Mouse (Mus musculus) adrenal gland, postnatal 4 days (tissue): ENCODE data around the gene Ncln. TPM values are rescaled to one million over a fixed set of nuclear protein-coding genes. Genes with fewer than 3 reads are reported as not detected.

Experiments used
- DNase-seq, 2 experiments: peaks; one replicate each; pipeline ENCODE4 v3.0.0; 2021 to 2022; ENCODE audit warnings: low spot score in 2 of 2, mixed read lengths in 2 of 2
- total RNA-seq, 2 experiments: library from RNA; stranded (reverse); gene quantifications; 2 replicates each; pipeline ENCODE4 v1.2.3; 2021

The Ncln gene
- total RNA-seq, 2 experiments from 2014 or later = 107 to 117 TPM

DNA sequence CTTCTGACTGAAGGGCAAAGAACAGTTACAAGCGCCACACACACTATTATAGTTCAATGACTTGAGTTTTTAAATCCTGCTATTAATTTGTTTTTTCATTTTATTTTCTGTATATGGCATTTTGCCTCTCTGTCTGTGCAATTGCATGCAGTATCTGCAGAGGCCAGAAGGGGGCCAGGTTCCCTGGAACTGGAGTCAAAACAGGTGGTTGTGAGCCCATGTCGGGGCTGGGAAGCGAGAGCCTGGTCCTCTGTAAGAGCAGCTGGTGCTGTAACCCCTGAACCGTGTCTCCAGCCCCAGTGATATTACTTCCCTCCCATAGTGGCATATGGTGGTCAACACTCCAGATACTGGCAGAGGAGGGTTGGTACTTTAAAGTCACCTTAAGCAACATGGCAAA is 22.4 kb upstream of the Ncln start:
- peak in 1 of 2 experiments; percentile 50 for DNase-seq

DNA sequence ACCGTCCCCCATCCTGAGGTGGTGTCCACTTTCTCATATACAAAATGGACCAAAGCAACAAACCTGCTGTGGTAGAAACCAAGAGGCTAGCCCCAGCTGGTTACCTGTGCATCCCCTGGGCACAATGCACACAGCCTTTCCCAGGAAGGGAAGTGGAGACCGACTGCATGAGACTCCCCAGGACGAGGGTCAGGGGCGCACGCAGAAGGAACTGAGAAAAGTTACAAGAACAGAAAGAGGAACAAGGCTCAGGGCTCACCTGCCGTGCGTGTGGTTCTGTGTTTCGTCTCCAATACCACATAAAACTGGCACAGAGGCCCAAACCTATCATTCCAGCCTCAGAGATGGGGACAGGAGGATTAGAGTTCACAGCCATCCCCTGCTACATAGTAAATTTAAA is 21.0 kb upstream of the Ncln start:
- DNase-seq = no peak

DNA sequence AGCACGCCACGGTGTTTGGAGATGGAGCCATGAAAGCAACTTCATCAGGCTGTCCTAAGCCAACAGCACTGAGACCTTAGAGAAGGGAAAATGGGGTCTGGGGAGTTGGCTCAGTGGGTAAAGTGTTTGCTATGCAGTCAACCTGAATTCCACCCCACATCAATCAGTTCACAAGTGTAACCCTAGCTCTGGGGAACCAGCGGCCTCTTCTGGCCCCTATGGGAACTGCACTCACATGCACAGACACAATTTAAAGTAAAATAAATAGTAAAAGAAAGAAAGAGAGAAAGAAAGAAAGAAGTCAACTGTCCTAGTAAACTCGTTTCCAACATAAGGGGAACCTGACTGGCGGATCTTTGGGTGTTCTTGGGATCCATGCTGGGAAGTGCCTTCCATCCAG is 17.6 kb upstream of the Ncln start:
- no peak for DNase-seq

DNA sequence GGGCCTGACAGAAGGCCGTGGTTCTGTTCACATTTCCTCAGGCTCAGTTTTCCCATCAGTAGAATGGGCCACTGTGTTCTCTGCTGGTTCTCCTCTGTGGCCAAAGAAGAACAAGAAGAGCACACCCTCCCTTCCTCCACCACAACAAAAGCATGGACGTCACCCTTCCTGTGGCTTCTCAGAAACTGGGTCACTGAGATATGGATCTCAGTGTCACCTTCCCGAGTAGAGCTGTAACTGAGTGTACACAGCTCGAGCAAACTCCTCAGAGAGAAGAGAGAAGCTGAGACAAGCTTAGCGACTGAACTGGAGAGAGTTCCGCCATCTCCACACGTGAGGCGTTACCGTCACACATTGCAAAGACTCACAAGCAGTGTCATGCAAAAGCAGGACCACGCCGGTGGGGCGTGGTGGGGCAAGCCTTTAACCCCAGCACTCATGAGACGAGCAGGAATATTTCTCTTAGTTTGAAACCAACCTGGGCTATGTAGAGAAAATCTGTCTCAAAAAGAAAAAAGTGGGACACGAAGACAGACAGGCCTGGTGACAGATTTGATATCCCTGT is 14.1 kb upstream of the Ncln start:
- DNase-seq = no peak

DNA sequence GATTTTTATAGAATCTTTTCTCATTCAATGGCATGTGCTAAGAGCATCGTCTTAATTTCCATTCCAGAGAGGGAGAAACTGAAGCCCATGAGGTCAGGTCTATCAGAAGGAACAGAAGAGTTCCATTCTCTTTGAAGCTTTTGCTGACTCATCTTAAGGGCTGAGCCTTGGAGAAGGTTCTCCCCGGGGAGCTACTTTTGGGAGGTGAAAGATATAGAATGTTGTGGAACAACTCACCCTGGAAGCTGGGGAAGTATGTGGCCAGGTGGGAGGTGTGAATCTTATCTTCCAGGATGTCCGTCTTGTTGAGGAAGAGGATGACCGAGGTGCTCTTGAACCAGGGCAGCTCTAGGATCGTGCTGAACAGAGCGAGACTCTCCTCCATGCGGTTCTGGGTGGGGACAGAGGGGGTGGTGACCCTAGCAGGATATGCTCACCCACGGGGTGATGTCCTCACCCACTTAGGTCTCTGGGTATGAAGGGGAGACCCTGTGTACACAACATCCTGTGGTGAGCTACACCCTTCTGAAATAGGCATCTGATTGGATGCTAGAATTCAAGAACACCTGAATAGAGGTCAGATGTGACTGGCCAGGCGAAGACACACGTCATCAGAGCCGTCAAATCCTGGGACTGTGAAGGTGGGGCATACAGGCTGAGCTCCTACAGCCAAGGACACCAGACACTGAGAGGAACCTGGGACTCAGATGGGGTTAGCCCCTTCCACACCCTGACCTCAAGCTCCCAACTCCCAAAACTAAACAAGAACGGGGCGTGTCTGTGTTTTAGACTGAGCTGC is 11.7 kb upstream of the Ncln start:
- DNase-seq = no peak

DNA sequence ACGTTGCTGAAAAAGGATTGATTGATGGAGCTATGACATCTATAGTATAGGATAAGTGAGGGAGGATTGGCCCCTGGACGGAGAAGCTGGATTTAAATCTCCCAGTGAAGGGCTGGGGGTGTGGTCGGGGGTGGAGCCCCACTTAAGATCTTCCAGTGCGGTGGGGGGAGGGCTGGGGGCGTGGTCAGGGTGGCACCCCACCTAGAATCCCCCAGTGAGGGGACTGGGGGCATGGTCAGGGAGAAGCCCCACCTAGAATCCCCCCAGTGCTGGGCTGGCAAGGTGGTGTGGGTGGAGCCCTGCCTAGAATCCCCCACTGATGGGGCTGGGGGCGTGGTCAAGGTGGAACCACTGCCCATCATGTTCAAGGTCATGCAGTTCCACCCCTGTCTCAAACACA is 10.9 kb upstream of the Ncln start:
- no peak for DNase-seq

DNA sequence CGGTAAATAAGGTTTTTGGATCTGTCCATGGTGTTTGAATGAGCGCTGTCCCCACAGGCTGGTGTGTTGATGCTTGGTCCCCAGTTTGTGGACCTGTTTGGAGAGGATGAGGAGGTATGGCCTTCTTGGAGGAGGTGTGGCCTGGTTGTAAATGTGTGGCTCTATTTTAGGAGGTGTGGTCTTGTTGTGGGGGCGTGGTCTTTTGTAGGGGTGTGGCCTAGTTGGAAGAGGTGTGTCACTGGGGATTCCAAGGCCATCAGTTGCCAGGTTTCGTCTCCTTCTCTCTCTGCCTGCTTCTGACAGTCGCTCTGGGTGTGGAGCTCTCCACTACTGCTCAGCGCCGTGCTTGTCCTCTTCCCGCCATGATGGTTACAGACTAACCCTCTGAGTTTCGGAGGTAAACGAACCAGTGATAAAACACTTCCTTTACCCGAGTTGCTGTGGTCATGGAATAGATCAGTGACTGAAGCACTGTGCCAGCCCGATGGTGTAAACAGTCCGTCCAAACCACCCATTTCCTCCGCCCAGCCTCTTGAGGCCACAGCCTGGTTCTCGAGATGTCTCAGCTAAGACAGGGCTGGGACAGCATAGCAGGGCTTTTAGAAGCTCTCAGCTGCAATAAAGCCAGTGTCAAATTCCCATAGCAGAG is 8.9 kb upstream of the Ncln start:
- DNase-seq = no peak

DNA sequence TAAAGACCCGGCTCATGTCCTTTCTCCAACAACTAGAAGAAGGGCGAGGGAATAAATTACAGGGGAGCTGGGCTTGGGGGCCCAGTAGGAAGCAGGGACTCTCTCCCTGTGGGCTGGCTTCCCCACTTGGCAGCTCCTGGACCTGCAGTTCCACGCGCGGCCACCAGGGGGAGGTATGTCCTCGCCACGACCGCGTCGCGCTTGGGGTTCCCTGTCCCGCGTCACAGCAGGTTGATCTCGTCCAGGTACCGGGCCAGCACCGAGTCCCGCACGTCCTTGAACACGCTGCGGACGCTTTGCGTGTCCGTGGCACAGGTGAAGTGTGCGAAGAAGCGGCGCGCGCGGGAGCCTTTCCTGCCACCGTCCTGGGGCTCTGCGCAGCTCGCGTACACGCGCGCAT is 6.5 kb upstream of the Ncln start:
- peak; percentile 78 to 87 for DNase-seq

DNA sequence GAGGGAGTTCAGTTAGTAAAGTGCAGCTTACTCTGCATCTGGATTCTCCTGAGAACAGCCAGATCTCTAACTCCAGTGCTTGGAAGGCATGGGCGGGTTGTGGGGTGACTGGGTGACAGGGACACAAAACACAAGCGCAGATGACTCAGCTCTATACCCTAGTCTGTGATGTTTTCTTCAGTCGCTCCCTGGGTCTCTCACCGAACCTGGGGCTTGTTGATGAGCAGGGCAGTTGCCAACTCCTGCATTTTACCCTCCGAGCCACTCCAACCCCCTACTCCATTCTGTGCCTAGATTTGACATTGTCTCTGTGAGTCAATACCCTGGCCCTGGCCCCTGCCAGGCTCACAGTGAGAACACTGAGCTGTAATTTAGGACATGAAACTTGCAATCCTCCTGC is 5.7 kb upstream of the Ncln start:
- DNase-seq = no peak

DNA sequence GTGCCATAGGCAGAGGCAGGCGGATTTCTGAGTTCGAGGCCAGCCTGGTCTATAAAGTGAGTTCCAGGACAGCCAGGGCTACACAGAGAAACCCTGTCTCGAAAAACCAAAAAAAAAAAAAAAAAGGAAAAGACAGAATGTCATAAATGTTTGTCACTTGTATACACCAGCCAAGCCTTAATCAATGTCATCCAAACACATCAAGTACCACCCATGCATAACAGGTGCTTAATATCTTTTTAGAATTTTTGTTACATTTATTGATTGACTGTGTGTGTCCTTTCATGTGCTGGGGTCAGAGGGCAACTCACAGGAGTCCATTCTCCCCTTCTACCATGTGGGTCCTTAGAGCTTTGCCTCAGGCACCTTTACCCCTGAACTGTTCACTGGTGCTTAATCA is 3.8 kb upstream of the Ncln start, which contains the start of gene S1pr4:
Gene S1pr4 (minus strand): TSS at position 101 of the 400 bp plus-strand sequence.
- DNase-seq = no peak

DNA sequence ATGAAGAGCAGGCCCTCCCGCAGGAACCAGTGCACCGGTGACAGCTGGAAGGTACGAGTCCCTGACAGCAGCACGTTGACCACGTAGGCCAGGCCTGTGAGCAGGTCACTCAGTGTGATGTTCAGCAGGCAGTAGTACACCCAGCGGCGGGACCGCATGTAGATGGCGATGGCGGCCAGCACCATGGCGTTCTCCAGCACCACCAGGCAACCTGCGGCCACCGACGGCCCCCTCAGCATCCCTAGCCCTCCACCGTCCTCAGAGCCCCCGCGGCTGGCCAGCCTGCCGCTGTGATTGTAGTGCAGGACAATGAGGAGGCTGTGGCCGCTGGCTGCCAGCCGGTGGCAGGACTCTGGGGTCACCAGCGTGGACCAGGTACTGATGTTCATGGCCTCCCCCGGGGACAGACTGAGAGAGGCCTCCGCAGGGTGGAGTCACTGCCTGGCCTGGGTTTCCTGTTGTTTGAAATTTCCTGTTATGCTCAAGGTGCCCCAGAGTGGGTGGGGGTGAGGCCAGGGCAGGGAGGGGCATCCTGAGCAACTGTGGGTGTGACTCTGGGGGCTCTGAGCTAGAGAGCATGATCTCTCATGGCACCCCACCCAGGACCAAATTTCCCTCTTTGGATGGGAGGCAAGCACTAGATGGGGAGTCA is 3.2 kb upstream of the Ncln start:
- no peak for DNase-seq

DNA sequence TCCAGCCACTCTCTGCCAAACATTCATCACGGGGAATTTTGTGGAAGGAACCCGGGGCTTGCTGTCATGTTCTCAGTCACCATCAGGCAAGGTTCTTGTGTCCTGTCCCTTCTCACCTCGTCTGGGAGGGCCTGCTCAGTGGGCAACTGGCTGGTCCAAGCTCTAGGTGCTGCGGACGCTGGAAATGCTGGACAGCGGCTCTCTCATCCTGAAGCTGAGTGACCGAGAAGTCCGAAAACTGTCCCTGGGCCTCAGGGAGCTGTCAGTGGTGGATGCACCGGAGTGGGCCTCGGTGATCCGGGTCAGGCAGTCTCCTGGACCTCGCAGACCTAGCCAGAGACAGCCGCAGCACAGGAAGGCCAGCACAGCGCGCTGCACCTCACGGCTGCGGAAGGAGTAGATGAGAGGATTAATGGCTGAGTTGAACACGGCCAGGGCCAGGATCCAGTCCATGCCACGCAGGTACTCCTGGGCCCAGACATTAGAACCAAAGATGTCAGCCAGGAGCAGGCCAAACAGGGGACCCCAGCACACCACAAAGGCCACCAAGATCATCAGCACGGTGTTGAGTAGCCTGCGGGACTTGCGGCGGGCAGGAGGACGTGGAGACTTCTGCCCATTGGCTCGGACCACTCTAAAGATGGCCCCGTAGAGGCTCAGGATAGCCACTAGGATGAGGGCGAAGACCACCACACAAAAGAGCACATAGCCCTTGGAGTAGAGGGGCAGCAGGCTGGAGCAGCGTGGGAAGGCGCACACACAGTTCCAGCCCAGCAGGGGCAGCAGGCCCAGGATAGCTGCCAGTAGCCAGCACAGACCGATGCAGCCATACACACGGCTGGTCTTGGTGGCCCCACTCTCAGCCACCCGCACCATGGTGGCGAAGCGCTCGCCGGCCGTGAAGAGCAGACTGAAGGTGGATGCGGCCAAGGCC is 2.4 kb upstream of the Ncln start:
- no peak for DNase-seq

DNA sequence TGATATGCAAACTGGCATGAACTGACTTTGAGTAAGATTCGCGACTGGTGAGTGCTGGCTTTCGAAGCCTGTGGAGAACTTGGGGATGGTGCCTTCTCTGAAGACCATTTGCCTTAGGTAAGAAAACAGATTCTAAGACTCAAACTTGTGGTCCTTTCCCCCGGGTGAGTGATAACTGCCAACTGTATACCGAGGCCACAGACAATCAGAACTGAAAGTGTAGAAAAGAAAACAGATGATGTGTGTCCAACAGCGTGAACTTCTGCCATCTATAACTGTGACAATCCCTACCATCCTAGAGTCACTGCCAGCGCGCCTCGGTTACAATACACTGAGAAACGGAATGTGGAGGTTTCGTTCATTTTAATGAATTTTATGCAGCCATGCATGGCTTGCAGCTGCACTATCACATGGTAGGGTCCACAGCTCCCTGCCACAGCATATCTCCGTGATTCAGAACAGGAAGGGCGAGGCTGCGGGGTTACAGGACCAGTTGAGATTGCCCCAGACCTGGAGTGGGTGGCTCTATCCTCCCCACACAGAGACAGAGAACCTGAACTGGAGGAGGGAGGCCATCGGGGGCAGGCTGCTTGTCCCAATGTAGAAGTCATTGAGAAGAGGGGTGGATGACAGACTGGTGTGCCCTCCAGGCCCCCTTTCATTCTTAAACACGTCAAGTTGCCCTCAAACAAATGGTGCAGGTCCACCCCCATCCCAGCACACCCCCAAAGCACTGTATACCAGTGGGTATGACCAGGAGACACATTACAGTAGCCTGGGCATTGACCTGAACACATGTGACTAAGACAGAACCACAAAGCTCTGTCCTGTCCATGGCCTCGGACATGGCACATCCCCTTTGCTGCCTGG is 1.4 kb upstream of the Ncln start:
- no peak for DNase-seq

DNA sequence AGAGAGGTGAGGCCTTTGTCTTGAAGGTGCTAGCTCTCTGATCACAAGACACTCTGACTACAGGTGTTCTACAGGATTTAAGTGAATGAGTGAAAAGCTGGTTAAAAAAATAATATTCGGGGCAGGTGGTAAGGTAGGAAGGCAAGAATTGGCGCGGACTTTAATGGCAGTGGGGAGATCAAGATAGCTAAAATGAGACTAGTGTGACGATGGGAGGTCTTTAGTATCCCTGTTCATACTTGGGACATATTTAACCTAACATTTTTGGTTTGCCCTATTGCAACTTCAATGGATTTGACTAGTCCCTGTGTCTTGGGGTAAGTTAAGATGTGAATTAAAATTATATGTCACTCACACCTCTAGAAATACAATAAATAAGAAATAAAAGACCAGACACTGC is 777 bp upstream of the Ncln start:
- DNase-seq = no peak

DNA sequence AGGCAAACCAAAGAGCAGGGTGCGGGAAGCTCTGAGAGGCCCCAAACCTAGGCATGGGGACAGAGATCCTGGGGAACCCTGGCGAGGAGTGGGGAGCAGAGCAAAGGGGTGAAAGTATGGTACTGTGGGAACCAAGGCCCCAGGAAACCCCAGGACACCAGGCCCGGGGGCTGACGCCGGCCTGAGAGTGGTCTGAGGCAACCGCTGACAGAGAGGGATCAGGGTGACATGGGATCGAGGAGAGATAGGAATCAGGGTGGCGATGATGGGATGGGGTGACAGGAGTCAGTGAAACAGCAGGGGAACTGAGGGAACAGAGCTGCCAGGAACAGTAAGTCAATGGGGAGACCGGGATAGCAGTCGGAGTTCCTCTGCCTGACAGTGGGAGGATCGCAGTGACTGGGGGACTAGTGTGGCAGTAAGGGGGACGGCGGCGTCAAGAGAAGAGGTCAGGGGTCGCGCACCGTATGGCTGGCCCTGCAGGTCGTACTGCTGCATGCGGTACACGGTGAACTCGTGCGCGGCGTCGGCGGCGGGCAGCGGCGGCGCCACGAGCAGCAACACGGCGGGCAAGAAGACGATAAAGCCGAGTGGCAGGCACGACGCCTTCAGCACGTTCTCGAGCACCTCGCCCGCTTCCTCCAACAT is 452 bp downstream of the Ncln start:
- no peak for DNase-seq

DNA sequence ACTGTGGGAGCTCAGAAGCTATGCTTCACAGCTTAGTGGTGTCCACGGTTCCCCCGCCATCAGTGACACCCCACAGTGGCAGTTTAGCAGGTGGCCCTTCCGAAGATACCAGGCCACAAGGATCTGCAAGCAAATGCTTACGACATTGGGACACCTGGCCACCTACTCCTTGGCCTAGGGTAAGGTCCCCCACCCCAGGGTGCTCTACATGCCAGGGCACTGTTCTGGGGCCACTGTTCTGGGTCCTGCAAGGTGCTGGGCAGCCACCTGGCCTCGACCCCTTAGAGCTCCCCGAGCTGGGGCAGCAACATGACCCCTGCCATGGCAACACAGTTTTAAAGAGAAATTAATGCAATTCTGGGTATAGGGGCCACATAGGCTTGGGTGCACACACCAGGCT is 1.0 kb downstream of the Ncln start:
- DNase-seq = no peak

DNA sequence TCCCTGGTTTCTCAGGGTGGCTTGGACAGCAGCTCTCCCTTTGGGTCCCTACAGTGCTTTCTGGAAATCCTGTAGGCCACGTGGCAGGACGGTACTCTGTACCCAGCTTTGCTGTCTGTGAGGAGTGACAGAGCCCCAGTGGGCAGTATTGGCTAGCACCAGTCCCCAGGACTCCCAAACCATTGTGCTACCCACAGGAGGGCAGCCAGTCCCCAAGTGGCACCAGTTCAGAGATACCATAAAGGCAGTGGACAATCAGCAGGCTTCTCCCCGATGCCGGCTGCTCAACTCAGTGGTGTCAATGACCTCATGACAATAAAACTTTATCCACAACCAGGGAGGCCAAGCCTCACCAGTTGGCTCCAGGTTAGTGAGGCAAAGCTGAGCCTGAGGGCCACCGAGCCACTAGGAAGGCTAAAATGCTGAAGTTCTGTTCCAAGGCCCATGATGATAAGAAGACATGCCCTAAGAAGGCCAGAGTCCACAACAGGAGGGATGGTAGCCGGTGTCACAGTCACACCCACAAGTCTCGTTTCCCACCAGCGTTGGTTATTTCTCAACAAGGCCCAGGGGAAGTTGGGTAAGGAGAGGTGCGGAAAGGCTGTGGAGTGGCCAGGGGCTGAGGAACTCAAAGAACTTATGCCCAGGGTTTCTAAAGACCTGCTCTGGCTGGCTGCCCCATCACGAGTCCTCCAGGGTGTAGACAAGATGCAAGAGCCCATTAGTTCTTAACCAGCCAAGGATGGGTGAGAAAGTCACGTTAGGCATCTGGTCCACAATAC is 1.7 kb downstream of the Ncln start:
- no peak for DNase-seq

DNA sequence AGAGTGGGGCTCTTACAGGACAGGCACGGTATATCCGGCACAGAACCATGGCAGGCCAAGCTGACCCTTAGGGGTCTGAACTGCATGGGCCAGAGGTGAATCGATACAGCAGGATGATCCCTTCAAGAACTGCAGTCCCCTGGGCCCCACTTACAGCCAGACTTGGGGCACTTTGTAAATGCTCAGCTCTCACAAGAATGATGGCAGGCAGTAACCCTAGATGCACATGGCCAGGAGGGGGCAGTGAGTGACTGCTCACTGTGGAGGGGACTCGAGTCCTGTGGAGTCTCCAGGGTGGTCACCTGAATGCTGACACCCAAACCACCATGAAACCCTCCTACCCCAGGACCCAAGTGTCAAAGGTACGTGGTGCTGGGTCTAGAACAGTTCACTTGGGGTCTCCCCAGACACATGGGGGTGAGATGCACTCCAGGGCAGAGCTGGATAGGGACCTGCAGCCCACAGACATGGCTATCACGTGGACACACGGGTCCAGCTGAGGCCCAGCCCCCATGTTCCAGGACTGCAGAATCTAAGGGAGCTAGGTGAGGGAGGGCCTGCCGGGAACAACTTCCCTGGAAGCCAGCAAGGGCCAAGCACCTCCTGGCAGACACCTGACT is 2.5 kb downstream of the Ncln start:
- DNase-seq = no peak
